Mouse (Mus musculus) stomach, postnatal 0 days (tissue): ENCODE results near the gene Zbtb18. TPM values are rescaled to one million over a fixed set of nuclear protein-coding genes. Genes with fewer than 3 reads are reported as not detected.

Experiments used
- ATAC-seq: fragments of 200-750 bp; cut with Nextera tagmentation; 2 replicates; pipeline ENCODE4 v1.8.0; 2017; ENCODE audit not compliant: low FRiP score, low TSS enrichment
- DNase-seq: peaks from one replicate; pipeline ENCODE4 v3.0.0-alpha.2; 2016; ENCODE audit warnings: low spot score
- H3K27ac ChIP-seq: fragments of 300-500 bp; sonication (generic); replicated peaks from 2 replicates; pipeline ENCODE4 v1.5.1; 2014; ENCODE audit warnings: mild to moderate bottlenecking, control low read depth
- H3K27me3 ChIP-seq: fragments of 300-500 bp; sonication (generic); 2 replicates; pipeline ENCODE4 v1.6.1; 2014; ENCODE audit warnings: low read length; ENCODE audit not compliant: control insufficient read depth, insufficient read depth
- H3K36me3 ChIP-seq: fragments of 300-500 bp; sonication (generic); 2 replicates; pipeline ENCODE4 v1.6.1; 2014; ENCODE audit warnings: low read length, mixed read lengths; ENCODE audit not compliant: control insufficient read depth, insufficient read depth
- H3K4me1 ChIP-seq: fragments of 300-500 bp; sonication (generic); replicated peaks from 2 replicates; pipeline ENCODE4 v1.6.1; 2014; ENCODE audit warnings: antibody characterized with exemption; ENCODE audit not compliant: control insufficient read depth, insufficient read depth
- H3K4me2 ChIP-seq: fragments of 300-500 bp; sonication (generic); replicated peaks from 2 replicates; pipeline ENCODE4 v1.6.1; 2014; ENCODE audit warnings: low read depth, mild to moderate bottlenecking, control low read depth, moderate library complexity
- H3K4me3 ChIP-seq: fragments of 300-500 bp; sonication (generic); 2 replicates; pipeline ENCODE4 v1.5.1; 2014; ENCODE audit warnings: low read depth, low read length, control low read depth
- H3K9ac ChIP-seq: fragments of 300-500 bp; sonication (generic); 2 replicates; pipeline ENCODE4 v1.6.1; 2014; ENCODE audit warnings: mild to moderate bottlenecking, low read length, control low read depth, mixed read lengths
- H3K9me3 ChIP-seq: fragments of 300-500 bp; sonication (generic); 2 replicates; pipeline ENCODE4 v1.6.1; 2016; ENCODE audit warnings: low read length; ENCODE audit not compliant: control insufficient read depth
- CTCF ChIP-seq: IDR thresholded peaks from 2 replicates; pipeline ENCODE4 v1.5.1; 2016; ENCODE audit warnings: antibody characterized with exemption, low read depth, mild to moderate bottlenecking, moderate library complexity
- EP300 ChIP-seq: optimal IDR thresholded peaks from 2 replicates; pipeline ENCODE3; 2016; ENCODE audit warnings: antibody characterized with exemption
- WGBS: fragments of 180-500 bp; shearing (Covaris S2); extraction: QIAGEN DNeasy Blood & Tissue Kit; methylation state at CpG from one replicate; pipeline ENCODE4 v1.1.7; 2014; 5-methylcytosine and 5-hydroxymethylcytosine counted together
- polyA plus RNA-seq: library from polyadenylated mRNA; unstranded; fragments of >200 nt; fragmentation: Nextera tagmentation; extraction: Ambion mirVana; gene quantifications from 2 replicates; pipeline ENCODE4 v1.2.1, GENCODE M21; 2015

Gene Zbtb18
- polyA plus RNA-seq, 1 experiment from 2014 or later, result 1.4 TPM

DNA sequence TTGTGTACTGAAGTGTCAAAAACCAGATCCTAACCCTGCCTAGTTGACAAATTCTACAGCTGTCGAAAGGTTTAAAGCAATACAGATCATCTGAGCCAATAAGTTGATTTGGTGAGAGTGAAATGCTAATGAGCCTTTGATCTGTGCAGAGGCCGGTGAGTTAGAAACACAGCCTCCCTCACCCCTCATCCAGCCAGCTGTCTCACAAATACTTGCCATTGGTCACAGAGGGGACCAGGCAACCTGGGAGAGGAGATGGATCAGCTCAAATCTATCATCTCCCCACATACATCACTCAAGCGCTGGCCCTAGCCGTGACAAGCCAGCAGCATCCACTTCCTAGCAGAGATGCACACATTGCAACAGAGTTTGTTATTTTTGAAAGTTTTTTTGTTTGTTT lies 48.7 kb downstream of the Zbtb18 start:
- no peak for TF ChIP-seq CTCF
- no peak for TF ChIP-seq EP300
- no peak overlapping the region for H3K4me2 ChIP-seq
- H3K9me3 ChIP-seq, result no peaks in the 10 kb centered on the region
- no peak overlapping the region for H3K4me3 ChIP-seq
- ATAC-seq (no peak), DNase-seq (no peak)
- H3K9ac ChIP-seq, result no peak overlapping the region
- H3K27me3 ChIP-seq, result no peaks in the 10 kb centered on the region
- H3K27ac ChIP-seq, result no peak overlapping the region
- no peaks in the 10 kb centered on the region for H3K36me3 ChIP-seq
- no peaks in the 10 kb centered on the region for H3K4me1 ChIP-seq
- WGBS, result 53% methylated on average over 4 of the region's 4 CpGs

DNA sequence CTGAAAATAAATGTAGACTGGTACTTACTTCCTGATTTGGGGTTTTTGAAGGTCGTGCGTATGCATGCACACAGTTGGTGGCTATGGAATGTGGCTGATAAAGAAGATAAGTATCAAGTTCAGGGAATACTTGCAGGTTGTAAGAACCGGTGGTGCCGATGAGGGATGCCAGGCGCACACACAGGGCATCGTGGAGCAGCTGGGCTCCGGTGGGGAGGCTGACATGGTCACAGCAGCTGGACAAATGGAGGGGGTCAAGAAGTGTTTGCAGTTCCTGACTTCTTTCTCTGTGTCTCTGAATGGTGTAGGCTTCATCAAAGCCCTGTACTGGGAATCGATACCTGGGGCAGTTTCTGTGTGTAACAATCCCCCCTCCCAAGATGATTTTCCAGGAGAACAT lies 49.1 kb downstream of the Zbtb18 start:
- Histone ChIP-seq H3K4me3 (no peak overlapping the region), H3K27me3 (no peaks in the 10 kb centered on the region), H3K9me3 (no peaks in the 10 kb centered on the region), H3K4me2 (no peak overlapping the region), H3K36me3 (no peaks in the 10 kb centered on the region), H3K4me1 (no peaks in the 10 kb centered on the region), H3K9ac (no peak overlapping the region), H3K27ac (no peak overlapping the region)
- ATAC-seq (no peak), DNase-seq (no peak)
- WGBS, result 55% methylated on average over 8 of the region's 8 CpGs
- TF ChIP-seq EP300 (no peak), CTCF (no peak)

GRCm38 (mm10) chr1:177494306-177494705 lies 52.2 kb downstream of the Zbtb18 start:
- no peak for DNase-seq
- H3K9ac ChIP-seq, result no peak overlapping the region
- H3K4me1 ChIP-seq, result no peaks in the 10 kb centered on the region
- TF ChIP-seq EP300, result no peak
- WGBS, result 85% methylated on average over 8 of the region's 8 CpGs
- H3K4me2 ChIP-seq, result no peak overlapping the region
- H3K4me3 ChIP-seq, result no peak overlapping the region
- no peak overlapping the region for H3K27ac ChIP-seq
- ATAC-seq, result no peak
- no peaks in the 10 kb centered on the region for H3K27me3 ChIP-seq
- H3K9me3 ChIP-seq, result no peaks in the 10 kb centered on the region
- H3K36me3 ChIP-seq, result no peaks in the 10 kb centered on the region

GRCm38 (mm10) chr1:177494913-177495542 lies 52.9 kb downstream of the Zbtb18 start:
- DNase-seq, result no peak
- H3K27ac ChIP-seq, result no peak overlapping the region
- ATAC-seq, result no peak
- no peaks in the 10 kb centered on the region for H3K4me1 ChIP-seq
- TF ChIP-seq CTCF (no peak), EP300 (no peak)
- WGBS, result 36% methylated on average over 9 of the region's 9 CpGs
- H3K4me3 ChIP-seq, result no peak overlapping the region
- H3K36me3 ChIP-seq, result no peaks in the 10 kb centered on the region
- no peaks in the 10 kb centered on the region for H3K27me3 ChIP-seq
- H3K9me3 ChIP-seq, result no peaks in the 10 kb centered on the region
- no peak overlapping the region for H3K9ac ChIP-seq
- H3K4me2 ChIP-seq, result peak overlapping the region; percentile 32; the same call in 1 of the 2 replicates

Other genes starting within 250 kb of the Zbtb18 start
- 1.9 and 2.1 TPM in 2 replicates for gene Akt3, start 184.1 kb upstream of the Zbtb18 start, polyA plus RNA-seq